Mouse (Mus musculus) hindbrain, postnatal 0 days (tissue): Measurements from ENCODE around the gene Gm11565. TPM values are rescaled to one million over a fixed set of nuclear protein-coding genes. Genes with fewer than 3 reads are reported as not detected.
"Not testable (repeated sequence)": the region's sequence is repeated elsewhere in the genome, so short reads cannot be mapped to it uniquely, and the experiment has no call there.

Source experiments
- ATAC-seq: fragments of 200-750 bp; cut with Nextera tagmentation; 2 replicates; pipeline ENCODE4 v1.8.0; 2017; ENCODE audit warnings: mild to moderate bottlenecking, moderate TSS enrichment, moderate library complexity
- DNase-seq: peaks from one replicate; pipeline ENCODE4 v3.0.0-alpha.2; 2015; ENCODE audit warnings: low spot score
- H3K27ac ChIP-seq: fragments of 300-500 bp; sonication (generic); 2 replicates; pipeline ENCODE4 v1.5.1; 2014; ENCODE audit warnings: mild to moderate bottlenecking
- H3K27me3 ChIP-seq: fragments of 300-500 bp; sonication (generic); 2 replicates; pipeline ENCODE4 v1.6.1; 2014; ENCODE audit warnings: low read length, mixed read lengths; ENCODE audit not compliant: insufficient read depth
- H3K36me3 ChIP-seq: fragments of 300-500 bp; sonication (generic); 2 replicates; pipeline ENCODE4 v1.6.1; 2014; ENCODE audit warnings: low read length, mixed read lengths; ENCODE audit not compliant: insufficient read depth
- H3K4me1 ChIP-seq: fragments of 300-500 bp; sonication (generic); 2 replicates; pipeline ENCODE4 v1.6.1; 2014; ENCODE audit warnings: antibody characterized with exemption, low read length, mixed read lengths; ENCODE audit not compliant: insufficient read depth
- H3K4me2 ChIP-seq: fragments of 300-500 bp; sonication (generic); 2 replicates; pipeline ENCODE4 v1.6.1; 2014; ENCODE audit warnings: low read depth, mild to moderate bottlenecking, low read length, moderate library complexity, mixed read lengths
- H3K4me3 ChIP-seq: fragments of 300-500 bp; sonication (generic); 2 replicates; pipeline ENCODE4 v1.5.1; 2014; ENCODE audit warnings: low read length
- H3K9ac ChIP-seq: fragments of 300-500 bp; sonication (generic); replicated peaks from 2 replicates; pipeline ENCODE4 v1.6.1; 2014; ENCODE audit warnings: mild to moderate bottlenecking, low read length, moderate library complexity, mixed read lengths
- H3K9me3 ChIP-seq: fragments of 300-500 bp; sonication (generic); 2 replicates; pipeline ENCODE4 v1.6.1; 2016; ENCODE audit warnings: low read length, mixed read lengths
- CTCF ChIP-seq: IDR thresholded peaks from 2 replicates; pipeline ENCODE4 v1.5.1; 2016; ENCODE audit warnings: antibody characterized with exemption, control low read depth, low read depth
- WGBS: fragments of 180-500 bp; shearing (Covaris S2); extraction: QIAGEN DNeasy Blood & Tissue Kit; methylation state at CpG from one replicate; pipeline ENCODE4 v1.1.7; 2014; 5-methylcytosine and 5-hydroxymethylcytosine counted together
- polyA plus RNA-seq: library from polyadenylated mRNA; unstranded; fragments of >200 nt; fragmentation: Nextera tagmentation; extraction: Ambion mirVana; gene quantifications from 2 replicates; pipeline ENCODE4 v1.2.1, GENCODE M21; 2015
- total RNA-seq: library from RNA; depleted of rRNA; stranded (reverse); fragments of >200 nt; gene quantifications from 2 replicates; pipeline ENCODE4 v1.2.3, GENCODE M21; 2014; rRNA removed

Gm11565 gene
- total RNA-seq = not detected in 2 replicates
- not detected in 2 replicates for polyA plus RNA-seq

DNA sequence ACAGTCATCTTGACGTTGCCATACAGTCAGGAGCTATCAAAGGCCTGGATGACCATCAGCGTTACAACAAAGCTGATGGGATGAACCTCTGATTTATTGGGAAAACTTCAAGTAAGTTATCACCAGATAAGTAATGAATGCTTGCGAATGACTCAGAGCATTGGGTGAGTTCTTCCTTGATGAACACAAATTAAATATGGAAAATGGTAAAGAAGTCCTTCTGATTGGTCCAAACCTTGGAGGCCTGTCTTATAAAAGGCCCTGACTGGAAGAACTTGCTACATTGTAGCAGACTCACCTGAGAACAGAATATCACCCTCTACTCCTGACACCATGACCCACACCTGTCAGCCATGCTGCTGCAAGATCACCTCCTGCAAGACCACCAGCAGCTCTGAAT, at the start of gene Gm11565:
TSS of gene Gm11565 (plus strand) at position 301 of the 400 bp plus-strand sequence.
- ATAC-seq = no peak
- H3K9ac ChIP-seq = no peak within 1 kb of the TSS
- no peaks in the 10 kb centered on the region for H3K9me3 ChIP-seq
- 93% methylated on average over 3 of the region's 3 CpGs for WGBS
- H3K4me1 ChIP-seq = no peaks in the 10 kb centered on the region
- DNase-seq = no peak
- no peak within 1 kb of the TSS for H3K4me2 ChIP-seq
- TF ChIP-seq CTCF = no peak
- H3K27ac ChIP-seq = no peak within 1 kb of the TSS
- H3K27me3 ChIP-seq = no peaks in the 10 kb centered on the region
- no peak within 1 kb of the TSS for H3K4me3 ChIP-seq
- H3K36me3 ChIP-seq = no peaks in the 10 kb centered on the region

GRCm38 (mm10) chr11:99873089-99873488, 41.5 kb upstream of the Gm11565 start, which contains the start of gene Krtap9-1:
Gene Krtap9-1, plus strand, starts transcription at chr11:99873389.
- H3K27me3 ChIP-seq, H3K4me3 ChIP-seq, H3K36me3 ChIP-seq, ATAC-seq, DNase-seq, H3K9me3 ChIP-seq, H3K4me2 ChIP-seq, H3K27ac ChIP-seq, H3K9ac ChIP-seq, H3K4me1 ChIP-seq: not testable (repeated sequence)
- 68% methylated on average over 1 of the region's 1 CpGs for WGBS

DNA sequence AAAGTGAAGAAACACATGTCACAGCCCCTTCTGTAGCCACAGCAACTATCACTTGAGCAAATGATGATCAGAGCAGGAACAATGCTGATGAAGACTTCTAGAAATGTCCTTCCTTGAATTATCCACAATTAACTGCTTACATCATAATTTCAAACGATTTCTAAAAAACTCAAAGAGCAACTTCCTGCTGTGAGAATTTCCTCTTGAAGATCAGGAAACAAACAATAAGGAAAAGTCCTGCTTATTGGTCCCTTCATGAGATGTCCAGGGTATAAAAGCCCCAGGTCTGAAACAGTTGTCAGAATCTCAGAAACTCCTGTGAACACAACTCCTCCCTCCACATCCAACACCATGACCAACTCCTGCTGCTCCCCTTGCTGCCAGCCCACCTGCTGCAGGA, 35.7 kb upstream of the Gm11565 start, which contains the start of gene Gm11567:
TSS of gene Gm11567 (plus strand) at position 301 of the 400 bp plus-strand sequence.
- H3K4me2 ChIP-seq, H3K9ac ChIP-seq, ATAC-seq, DNase-seq, H3K4me1 ChIP-seq, H3K4me3 ChIP-seq, H3K27ac ChIP-seq, H3K27me3 ChIP-seq, H3K36me3 ChIP-seq, H3K9me3 ChIP-seq: not testable (repeated sequence)
- WGBS = 53% methylated on average over 1 of the region's 1 CpGs

DNA sequence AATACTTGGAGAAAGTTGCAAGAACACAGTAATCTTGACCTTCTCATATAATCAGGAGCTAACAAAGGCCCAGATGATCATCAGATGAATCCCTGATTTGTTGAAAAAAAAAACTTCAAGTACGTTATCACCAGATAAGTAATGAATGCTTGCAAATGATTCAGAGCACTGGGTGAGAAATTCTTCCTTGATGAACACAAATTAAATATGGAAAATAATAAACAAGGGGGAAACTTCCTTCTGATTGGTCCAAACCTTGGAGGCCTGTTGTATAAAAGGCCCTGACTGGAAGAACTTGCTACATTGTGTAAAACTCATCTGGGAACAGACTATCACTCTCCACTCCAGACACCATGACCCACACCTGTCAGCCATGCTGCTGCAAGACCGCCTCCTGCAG, 6.9 kb upstream of the Gm11565 start, which contains the start of gene Krtap31-1:
TSS of gene Krtap31-1 (plus strand) at position 301 of the 400 bp plus-strand sequence.
- WGBS = 84% methylated on average over 2 of the region's 2 CpGs
- no peak within 1 kb of the TSS for H3K9ac ChIP-seq
- ATAC-seq (no peak), DNase-seq (no peak)
- no peaks in the 10 kb centered on the region for H3K9me3 ChIP-seq
- no peaks in the 10 kb centered on the region for H3K27me3 ChIP-seq
- no peak within 1 kb of the TSS for H3K4me3 ChIP-seq
- H3K27ac ChIP-seq = no peak within 1 kb of the TSS
- no peak within 1 kb of the TSS for H3K4me2 ChIP-seq
- no peak for TF ChIP-seq CTCF
- no peaks in the 10 kb centered on the region for H3K4me1 ChIP-seq
- H3K36me3 ChIP-seq = no peaks in the 10 kb centered on the region

GRCm38 (mm10) chr11:99935991-99936390, 21.4 kb downstream of the Gm11565 start, which contains the start of gene Krtap31-2:
Gene Krtap31-2, plus strand, starts transcription at chr11:99936291.
- Histone ChIP-seq H3K27ac (no peak within 1 kb of the TSS), H3K36me3 (no peaks in the 10 kb centered on the region), H3K4me1 (no peaks in the 10 kb centered on the region), H3K9ac (no peak within 1 kb of the TSS), H3K4me2 (no peak within 1 kb of the TSS), H3K4me3 (no peak within 1 kb of the TSS), H3K9me3 (no peaks in the 10 kb centered on the region), H3K27me3 (no peaks in the 10 kb centered on the region)
- no peak for ATAC-seq
- DNase-seq = no peak
- no peak for TF ChIP-seq CTCF
- WGBS = 83% methylated on average over 1 of the region's 1 CpGs

DNA sequence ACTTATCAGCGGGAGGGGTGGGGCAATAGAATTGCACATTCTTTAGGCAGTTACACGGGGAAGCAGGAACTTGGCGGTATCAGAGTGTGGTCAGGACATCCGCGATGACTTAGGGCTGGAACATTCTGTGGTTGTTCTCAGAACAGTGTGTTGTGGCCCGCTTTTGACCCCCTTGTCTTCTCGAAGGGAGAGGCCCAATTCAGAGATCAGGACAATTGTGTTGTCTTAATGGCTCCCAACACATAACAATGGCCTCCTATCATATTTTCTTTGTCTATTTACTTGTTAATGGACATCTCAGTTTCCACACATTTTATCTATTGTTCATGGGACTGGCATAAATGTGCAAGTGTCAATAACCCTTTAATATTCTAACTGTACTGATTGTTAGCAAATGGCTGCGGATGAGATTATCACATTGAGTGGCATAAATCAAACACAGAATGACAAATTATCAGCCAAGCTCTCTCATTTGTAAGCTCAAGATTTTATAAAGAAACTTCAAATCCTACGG, 23.3 kb downstream of the Gm11565 start:
- WGBS = 83% methylated on average over 9 of the region's 9 CpGs
- Histone ChIP-seq H3K4me1 (no peaks in the 10 kb centered on the region), H3K27me3 (no peaks in the 10 kb centered on the region), H3K9ac (no peak overlapping the region), H3K36me3 (no peaks in the 10 kb centered on the region), H3K27ac (no peak overlapping the region), H3K4me3 (no peak overlapping the region), H3K9me3 (no peaks in the 10 kb centered on the region), H3K4me2 (no peak overlapping the region)
- no peak for TF ChIP-seq CTCF
- DNase-seq (no peak), ATAC-seq (no peak)

- no peaks in the 10 kb centered on the region for H3K27me3 ChIP-seq
- 86% methylated on average over 2 of the region's 2 CpGs for WGBS
- H3K9ac ChIP-seq = no peak within 1 kb of the TSS
- no peak within 1 kb of the TSS for H3K4me3 ChIP-seq
- H3K4me1 ChIP-seq = no peaks in the 10 kb centered on the region
- H3K36me3 ChIP-seq = no peaks in the 10 kb centered on the region
- no peak within 1 kb of the TSS for H3K27ac ChIP-seq
- H3K4me2 ChIP-seq = no peak within 1 kb of the TSS
- DNase-seq = no peak
- no peak for ATAC-seq
- TF ChIP-seq CTCF = no peak
- 0 out of 2 replicates have a peak, but pooled peaks cover 2% of the 10 kb centered on the region for H3K9me3 ChIP-seq
These were observed 33.6 kb downstream of the Gm11565 start, which contains the start of gene Krtap9-5 for GRCm38 (mm10) chr11:99948175-99948574. Gene Krtap9-5, plus strand, starts transcription at chr11:99948475.
